Mouse (Mus musculus): ENCODE results near the gene Rgl1.

Gene Rgl1

GRCm38 (mm10) chr1:152511237-152511636, 254.9 kb downstream of the Rgl1 start:
- DNase-seq (ENCODE audit: low spot score in 2 of 2), result no peak

GRCm38 (mm10) chr1:152508481-152509220, 257.5 kb downstream of the Rgl1 start:
- no peak for DNase-seq (ENCODE audit: low spot score in 2 of 2)

GRCm38 (mm10) chr1:152506726-152507125, 259.4 kb downstream of the Rgl1 start:
- DNase-seq (ENCODE audit: low spot score in 2 of 2), result no peak

- no peak for DNase-seq (ENCODE audit: low spot score in 2 of 2)
Observed at GRCm38 (mm10) chr1:152506175-152506574, 260.0 kb downstream of the Rgl1 start.

GRCm38 (mm10) chr1:152499802-152500201, 266.3 kb downstream of the Rgl1 start:
- no peak for DNase-seq (ENCODE audit: low spot score in 2 of 2)

- no peak for DNase-seq (ENCODE audit: low spot score in 2 of 2)
Observed at GRCm38 (mm10) chr1:152497581-152497980, 268.6 kb downstream of the Rgl1 start.

- no peak for DNase-seq (ENCODE audit: low spot score in 2 of 2)
Observed at GRCm38 (mm10) chr1:152496831-152497230, 269.3 kb downstream of the Rgl1 start.

GRCm38 (mm10) chr1:152492258-152492657, 273.9 kb downstream of the Rgl1 start:
- DNase-seq (ENCODE audit: low spot score in 2 of 2), result no peak

GRCm38 (mm10) chr1:152490842-152491241, 275.3 kb downstream of the Rgl1 start:
- no peak for DNase-seq (ENCODE audit: low spot score in 2 of 2)

GRCm38 (mm10) chr1:152476126-152476525, 290.0 kb downstream of the Rgl1 start:
- DNase-seq (ENCODE audit: low spot score in 2 of 2), result no peak

- DNase-seq (ENCODE audit: low spot score in 2 of 2), result no peak
Observed at GRCm38 (mm10) chr1:152468443-152468842, 297.7 kb downstream of the Rgl1 start.
